Mouse (Mus musculus): Measurements from ENCODE around the gene Kin.

Kin gene

GRCm38 (mm10) chr2:10118751-10119150 is 38.4 kb downstream of the Kin start:
- no peak for DNase-seq (ENCODE audit: low spot score)

GRCm38 (mm10) chr2:10119276-10119675 is 38.9 kb downstream of the Kin start:
- no peak for DNase-seq (ENCODE audit: low spot score)

GRCm38 (mm10) chr2:10121826-10122225 is 41.4 kb downstream of the Kin start:
- no peak for DNase-seq (ENCODE audit: low spot score)

- no peak for DNase-seq (ENCODE audit: low spot score)
Measured at GRCm38 (mm10) chr2:10126122-10126521, 45.7 kb downstream of the Kin start.

GRCm38 (mm10) chr2:10127471-10127870 is 47.1 kb downstream of the Kin start:
- no peak for DNase-seq (ENCODE audit: low spot score)

GRCm38 (mm10) chr2:10128571-10128970 is 48.2 kb downstream of the Kin start:
- no peak for DNase-seq (ENCODE audit: low spot score)

GRCm38 (mm10) chr2:10130341-10130990 is 50.1 kb downstream of the Kin start:
- no peak for DNase-seq (ENCODE audit: low spot score)

GRCm38 (mm10) chr2:10131296-10131695 is 50.9 kb downstream of the Kin start, which contains the start of gene Itih2:
Itih2 (minus strand) TSS chr2:10131396.
- DNase-seq (ENCODE audit: low spot score): no peak

GRCm38 (mm10) chr2:10132128-10132527 is 51.7 kb downstream of the Kin start:
- no peak for DNase-seq (ENCODE audit: low spot score)

- no peak for DNase-seq (ENCODE audit: low spot score)
Measured at GRCm38 (mm10) chr2:10133941-10134340, 53.5 kb downstream of the Kin start.

- no peak for DNase-seq (ENCODE audit: low spot score)
Measured at GRCm38 (mm10) chr2:10137320-10137719, 56.9 kb downstream of the Kin start.

GRCm38 (mm10) chr2:10140456-10140855 is 60.1 kb downstream of the Kin start:
- no peak for DNase-seq (ENCODE audit: low spot score)

Data from T-cell, adult 2 months (primary cell).